In the genomic region with DNA sequence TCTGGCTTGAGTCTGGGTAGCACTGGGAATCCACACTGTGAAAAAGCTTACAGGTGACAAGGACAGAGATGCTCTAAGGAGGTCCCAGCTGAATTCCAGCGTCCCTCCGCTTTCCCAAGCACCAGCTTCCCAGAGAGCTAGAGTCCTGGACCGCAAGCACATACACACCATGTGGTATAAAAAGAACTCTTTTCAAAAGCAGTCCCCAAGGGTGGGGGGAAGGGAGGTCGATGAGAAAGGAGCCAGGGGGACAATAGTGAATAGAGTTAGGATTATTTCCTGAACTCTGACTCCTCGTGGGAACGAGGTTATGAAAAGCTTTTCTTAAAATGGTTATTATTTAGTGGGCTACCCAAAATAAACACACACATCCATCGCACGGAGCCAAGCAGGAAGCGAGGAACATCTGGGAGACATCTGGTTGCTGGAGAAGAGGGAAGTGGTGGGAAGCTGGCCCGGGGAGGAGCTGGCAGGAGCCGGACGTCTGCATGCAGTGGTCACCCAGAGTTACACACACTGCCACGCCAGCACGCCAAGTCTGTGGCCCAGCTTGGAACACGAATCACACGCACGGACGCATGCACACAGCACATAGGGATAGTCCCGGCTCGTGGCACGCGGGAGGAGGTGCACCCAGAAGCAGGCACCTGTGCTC, we compare ENCODE assay signal across 8 mouse cellular contexts. TPM values are rescaled to one million over a fixed set of nuclear protein-coding genes. Genes with fewer than 3 reads are reported as not detected.
DNase-seq lines count a peak whose midpoint lies in the region.

No protein-coding gene starts in this region.

- peak; percentile 61 for DNase-seq in urinary bladder, postnatal 14 days (ENCODE audit: low spot score)
- no peak for DNase-seq in urinary bladder, adult 2 months (ENCODE audit: low spot score)
- DNase-seq in gastrocnemius, postnatal 4 days (ENCODE audit: low spot score in 2 of 2) = peak; percentile 53 to 74
- peak; percentile 23 for DNase-seq in induced T-regulatory cell, adult 2 months (ENCODE audit: low read depth)
- DNase-seq in lung, postnatal 10 days = peak; percentile 87
- DNase-seq in urinary bladder, postnatal 25 days (ENCODE audit: low spot score) = no peak
- DNase-seq in right cerebral cortex, postnatal 14 days = no peak
- no peak for DNase-seq in left cerebral cortex, postnatal 14 days (ENCODE audit: low spot score in 2 of 2)

- intact Hi-C loops in left cerebral cortex, postnatal 14 days (cut with DNase I) = no loop called here

RNA-seq across cellular contexts. Expression of gene Unc5b, which starts 23.7 kb away (rescaled TPM):
- polyA plus RNA-seq in urinary bladder, adult 2 months (2012; rRNA removed) = 17.5 and 28.8 TPM in 2 replicates
- total RNA-seq in gastrocnemius, postnatal 4 days (2021) = 10 to 100 TPM; 15.2 to 16.1 TPM
- total RNA-seq in left cerebral cortex, postnatal 14 days (2021) = 10 to 100 TPM in 1 of 2 experiments, 1 to 10 TPM in 1; 7.6 to 12.3 TPM

RNA-seq across cellular contexts. Expression of gene Slc29a3, which starts 55.1 kb away (rescaled TPM):
- polyA plus RNA-seq in urinary bladder, adult 2 months (2012; rRNA removed) = 5.5 and 7.8 TPM in 2 replicates
- 1 to 10 TPM; 8.8 to 9.1 TPM for total RNA-seq in gastrocnemius, postnatal 4 days (2021)
- 10 to 100 TPM; 16.6 to 17.2 TPM for total RNA-seq in left cerebral cortex, postnatal 14 days (2021)

Comparison
In these comparisons a context has a peak if more than half of its experiments do, and no peak if none do; other contexts are left out.
1. DNase-seq: peak in urinary bladder, postnatal 14 days (single experiment), gastrocnemius, postnatal 4 days (2 of 2), induced T-regulatory cell, adult 2 months (single experiment) and lung, postnatal 10 days (single experiment); none in urinary bladder, adult 2 months (single experiment), urinary bladder, postnatal 25 days (single experiment), right cerebral cortex, postnatal 14 days (single experiment) and left cerebral cortex, postnatal 14 days (0 of 2).